Mouse (Mus musculus) bone marrow macrophage, adult 2 months (primary cell): ENCODE results near the gene Plac8. TPM values are rescaled to one million over a fixed set of nuclear protein-coding genes. Genes with fewer than 3 reads are reported as not detected.
A peak's percentile ranks its signal among the peaks of the same experiment; 100 is the strongest.

ENCODE experiments used
- H3K27ac ChIP-seq: 2 replicates; pipeline ENCODE4 v1.5.1; 2012; ENCODE audit warnings: low read depth, low read length; ENCODE audit not compliant: insufficient read depth
- H3K4me1 ChIP-seq: 2 replicates; pipeline ENCODE4 v1.6.1; 2012; ENCODE audit warnings: low read length; ENCODE audit not compliant: control insufficient read depth, insufficient read depth
- H3K4me3 ChIP-seq: 2 replicates; pipeline ENCODE4 v1.5.1; 2012; ENCODE audit warnings: mild to moderate bottlenecking, low read length, moderate library complexity; ENCODE audit not compliant: insufficient read depth
- CTCF ChIP-seq: IDR thresholded peaks from 2 replicates; pipeline ENCODE4 v1.5.1; 2012; ENCODE audit warnings: low read depth, mild to moderate bottlenecking, low read length, moderate library complexity
- POLR2A ChIP-seq: IDR thresholded peaks from 2 replicates; pipeline ENCODE4 v1.6.1; 2012; ENCODE audit warnings: mild to moderate bottlenecking, low read depth, low read length, borderline replicate concordance
- polyA plus RNA-seq: library from polyadenylated mRNA; stranded (reverse); fragments of >200 nt; gene quantifications from 2 replicates; pipeline ENCODE4 v1.2.4, GENCODE M21; 2012; ENCODE audit not compliant: missing spikeins, insufficient read depth, insufficient read length

Plac8 gene
- polyA plus RNA-seq, 1 experiment = 3.5 TPM

GRCm38 (mm10) chr5:100518049-100519026 lies 53.7 kb downstream of the Plac8 start, which contains the start of gene Cops4:
Gene Cops4 (plus strand): TSS chr5:100518309.
- peaks cover 36% of the 10 kb centered on the region for H3K4me1 ChIP-seq
- TF ChIP-seq CTCF (no peak), POLR2A (no peak)
- H3K27ac ChIP-seq = peak within 1 kb of the TSS; percentile 72
- peak within 1 kb of the TSS; percentile 93 for H3K4me3 ChIP-seq

- H3K4me1 ChIP-seq = peaks cover 23% of the 10 kb centered on the region
- TF ChIP-seq POLR2A (no peak), CTCF (no peak)
- H3K27ac ChIP-seq = no peak overlapping the region
- no peak overlapping the region for H3K4me3 ChIP-seq
Measured at GRCm38 (mm10) chr5:100512576-100512975, 59.5 kb downstream of the Plac8 start.

GRCm38 (mm10) chr5:100509247-100509646 lies 62.8 kb downstream of the Plac8 start:
- Histone ChIP-seq H3K27ac (peak overlapping the region; percentile 24), H3K4me3 (no peak overlapping the region), H3K4me1 (peaks cover 26% of the 10 kb centered on the region)
- TF ChIP-seq POLR2A = no peak
- TF ChIP-seq CTCF = no peak

Other genes with a start within 250 kb of the Plac8 start
- gene Sec31a, start 156.0 kb downstream of the Plac8 start, polyA plus RNA-seq = 76.0 and 79.8 TPM in 2 replicates
- 12.1 and 13.9 TPM in 2 replicates for gene Lin54, start 71.6 kb downstream of the Plac8 start, polyA plus RNA-seq
- 46.4 and 50.7 TPM in 2 replicates for gene Cops4, start 53.9 kb downstream of the Plac8 start, polyA plus RNA-seq
- gene Coq2, start 102.9 kb upstream of the Plac8 start, polyA plus RNA-seq = 18.5 and 19.9 TPM in 2 replicates
- gene Hpse, start 147.5 kb upstream of the Plac8 start, polyA plus RNA-seq = 58.9 and 64.2 TPM in 2 replicates
- 2.5 and 8.2 TPM in 2 replicates for gene Helq, start 226.4 kb upstream of the Plac8 start, polyA plus RNA-seq
- gene Mrps18c, start 226.4 kb upstream of the Plac8 start, polyA plus RNA-seq = 141 and 142 TPM in 2 replicates
- gene Abraxas1, start 248.7 kb upstream of the Plac8 start, polyA plus RNA-seq = 9.9 and 14.9 TPM in 2 replicates